Mouse (Mus musculus) forebrain, embryonic 14.5 days (tissue): ENCODE data around the gene Cpd. TPM values are rescaled to one million over a fixed set of nuclear protein-coding genes. Genes with fewer than 3 reads are reported as not detected.

ENCODE experiments used
- ATAC-seq: fragments of 200-750 bp; cut with Nextera tagmentation; 2 replicates; pipeline ENCODE4 v1.8.0; 2017; ENCODE audit warnings: mild to moderate bottlenecking, moderate library complexity
- DNase-seq: peaks from one replicate; pipeline ENCODE4 v3.0.0-alpha.2; 2015; ENCODE audit warnings: low spot score
- H3K27ac ChIP-seq: fragments of 300-500 bp; sonication (generic); 2 replicates; pipeline ENCODE4 v1.5.1; 2014; ENCODE audit warnings: low read depth, mild to moderate bottlenecking, control low read depth, low read length, moderate library complexity
- H3K27me3 ChIP-seq: fragments of 300-500 bp; sonication (generic); replicated peaks from 2 replicates; pipeline ENCODE4 v1.6.1; 2014; ENCODE audit warnings: low read length, control low read depth, mixed read lengths; ENCODE audit not compliant: control insufficient read depth, insufficient read depth
- H3K36me3 ChIP-seq: fragments of 300-500 bp; sonication (generic); 2 replicates; pipeline ENCODE4 v1.6.1; 2014; ENCODE audit warnings: low read length, control low read depth; ENCODE audit not compliant: control insufficient read depth, insufficient read depth
- H3K4me1 ChIP-seq: fragments of 300-500 bp; sonication (generic); 2 replicates; pipeline ENCODE4 v1.6.1; 2014; ENCODE audit warnings: antibody characterized with exemption, low read length, control low read depth; ENCODE audit not compliant: control insufficient read depth, insufficient read depth
- H3K4me2 ChIP-seq: fragments of 300-500 bp; sonication (generic); 2 replicates; pipeline ENCODE4 v1.6.1; 2014; ENCODE audit warnings: mild to moderate bottlenecking, control low read depth, low read length
- H3K4me3 ChIP-seq: fragments of 300-500 bp; sonication (generic); 2 replicates; pipeline ENCODE4 v1.5.1; 2014; ENCODE audit warnings: low read depth, low read length, control low read depth
- H3K9ac ChIP-seq: fragments of 300-500 bp; sonication (generic); 2 replicates; pipeline ENCODE4 v1.6.1; 2014; ENCODE audit warnings: mild to moderate bottlenecking, low read length, control low read depth, moderate library complexity
- H3K9me3 ChIP-seq: fragments of 300-500 bp; sonication (generic); replicated peaks from 2 replicates; pipeline ENCODE4 v1.6.1; 2016; ENCODE audit warnings: low read length, control low read depth, mixed read lengths; ENCODE audit not compliant: control insufficient read depth
- WGBS: fragments of 180-500 bp; shearing (Covaris S2); extraction: QIAGEN DNeasy Blood & Tissue Kit; methylation state at CpG from one replicate; pipeline ENCODE4 v1.1.7; 2014; 5-methylcytosine and 5-hydroxymethylcytosine counted together
- polyA plus RNA-seq: library from polyadenylated mRNA; unstranded; fragments of >200 nt; fragmentation: Nextera tagmentation; extraction: Ambion mirVana; gene quantifications from 2 replicates; pipeline ENCODE4 v1.2.1, GENCODE M21; 2014

Gene Cpd
- 8.0 and 9.8 TPM in 2 replicates for polyA plus RNA-seq

DNA sequence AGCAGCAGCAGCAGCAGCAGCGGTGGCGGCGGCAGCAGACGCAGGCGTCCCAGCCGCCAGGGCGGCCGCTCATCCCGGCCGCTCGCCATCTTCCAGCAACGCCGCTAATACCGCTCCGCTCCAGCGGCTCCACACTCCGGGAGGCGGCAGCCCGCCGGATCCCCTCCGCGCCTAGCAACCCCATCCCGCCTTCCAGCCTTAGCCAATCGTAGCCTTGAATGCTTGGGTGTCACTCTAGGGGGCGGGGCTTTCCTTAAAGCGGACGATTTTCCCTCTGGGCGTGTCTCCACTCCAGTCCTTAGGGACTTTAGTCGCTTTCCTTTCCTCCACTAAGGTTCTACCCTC lies at the start of gene Cpd:
Gene Cpd (minus strand): TSS at position 141 of the 345 bp plus-strand sequence.
- under 1% methylated on average over 27 of the region's 29 CpGs for WGBS
- peak within 1 kb of the TSS; percentile 84 for H3K27ac ChIP-seq
- peak within 1 kb of the TSS; percentile 98 for H3K4me2 ChIP-seq
- H3K9ac ChIP-seq, result peak within 1 kb of the TSS; percentile 89
- peak within 1 kb of the TSS; percentile 94 for H3K4me3 ChIP-seq
- no peaks in the 10 kb centered on the region for H3K36me3 ChIP-seq
- H3K27me3 ChIP-seq, result no peaks in the 10 kb centered on the region
- H3K9me3 ChIP-seq, result no peaks in the 10 kb centered on the region
- peaks cover 25% of the 10 kb centered on the region for H3K4me1 ChIP-seq
- peak; percentile 99 for DNase-seq
- peak; percentile 100 for ATAC-seq

DNA sequence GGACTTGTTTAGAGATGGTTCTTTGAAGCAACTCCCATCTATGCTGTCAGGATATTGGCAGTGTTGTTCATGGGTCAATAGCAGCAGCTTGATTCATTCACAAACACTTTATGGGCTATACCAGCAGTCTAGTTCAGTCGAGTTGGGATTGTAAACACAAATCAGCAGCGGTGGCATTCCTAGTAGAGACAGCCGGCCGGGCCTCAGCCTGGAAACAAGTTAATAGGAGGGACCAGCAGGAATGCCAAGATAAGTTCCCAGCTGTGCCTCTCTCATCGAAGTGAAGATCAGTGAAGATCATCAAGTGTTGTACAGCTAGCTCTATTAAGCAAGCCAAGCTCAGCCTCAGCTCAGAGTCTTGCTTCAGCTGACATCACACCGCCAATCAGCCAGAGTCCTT lies 49.5 kb upstream of the Cpd start:
- no peak overlapping the region for H3K27ac ChIP-seq
- H3K4me3 ChIP-seq, result no peak overlapping the region
- no peaks in the 10 kb centered on the region for H3K27me3 ChIP-seq
- H3K36me3 ChIP-seq, result no peaks in the 10 kb centered on the region
- H3K9me3 ChIP-seq, result no peaks in the 10 kb centered on the region
- 77% methylated on average over 6 of the region's 6 CpGs for WGBS
- no peak overlapping the region for H3K9ac ChIP-seq
- no peaks in the 10 kb centered on the region for H3K4me1 ChIP-seq
- DNase-seq, result no peak
- ATAC-seq, result no peak
- no peak overlapping the region for H3K4me2 ChIP-seq

DNA sequence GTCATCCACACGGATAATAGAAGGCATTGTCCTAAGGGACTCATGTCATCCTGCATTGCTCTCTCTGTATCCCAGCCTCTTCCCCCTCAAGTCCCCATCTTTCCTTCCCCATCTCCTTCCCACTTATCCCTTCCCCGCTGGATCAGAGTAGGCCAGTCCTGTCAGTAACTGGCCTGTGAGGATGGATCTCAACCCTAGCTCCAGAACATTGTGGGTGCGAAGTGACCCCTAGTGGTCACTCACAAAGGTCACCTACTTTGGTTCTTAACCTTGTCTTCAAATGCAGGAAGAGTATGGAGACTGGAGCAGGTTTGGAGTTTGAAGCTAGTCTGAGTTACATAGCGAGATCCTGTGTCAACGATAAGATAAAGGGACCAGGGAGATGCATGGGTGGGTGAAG lies 47.4 kb upstream of the Cpd start:
- Histone ChIP-seq H3K4me1 (no peaks in the 10 kb centered on the region), H3K36me3 (no peaks in the 10 kb centered on the region), H3K27me3 (no peaks in the 10 kb centered on the region), H3K9ac (no peak overlapping the region), H3K27ac (no peak overlapping the region), H3K9me3 (no peaks in the 10 kb centered on the region), H3K4me2 (no peak overlapping the region), H3K4me3 (no peak overlapping the region)
- DNase-seq, result peak; percentile 49
- ATAC-seq, result no peak
- WGBS, result 42% methylated on average over 5 of the region's 5 CpGs

DNA sequence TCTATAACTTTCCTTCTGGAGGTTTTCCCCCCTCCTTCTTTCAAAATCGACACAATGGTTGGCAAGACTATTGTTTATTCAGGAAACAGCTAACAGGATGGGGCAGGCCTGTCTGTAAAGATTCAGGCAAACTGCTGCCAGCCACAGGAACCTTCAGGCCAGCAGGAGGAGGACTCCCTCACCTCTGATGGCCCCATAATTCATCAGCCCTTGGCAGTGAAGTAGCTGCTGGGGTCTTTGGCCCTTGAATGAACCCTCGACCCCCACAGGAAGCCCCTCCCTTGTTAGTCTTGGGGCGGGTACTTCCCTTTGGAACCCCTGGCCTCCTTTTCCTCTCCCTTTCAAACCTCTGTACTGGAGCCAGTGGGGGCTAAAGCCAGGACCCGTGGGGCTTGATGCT lies 46.8 kb upstream of the Cpd start:
- DNase-seq (no peak), ATAC-seq (no peak)
- Histone ChIP-seq H3K4me3 (no peak overlapping the region), H3K27ac (no peak overlapping the region), H3K4me2 (no peak overlapping the region), H3K9me3 (no peaks in the 10 kb centered on the region), H3K27me3 (no peaks in the 10 kb centered on the region), H3K9ac (no peak overlapping the region), H3K36me3 (no peaks in the 10 kb centered on the region), H3K4me1 (no peaks in the 10 kb centered on the region)
- WGBS, result 49% methylated on average over 4 of the region's 4 CpGs

DNA sequence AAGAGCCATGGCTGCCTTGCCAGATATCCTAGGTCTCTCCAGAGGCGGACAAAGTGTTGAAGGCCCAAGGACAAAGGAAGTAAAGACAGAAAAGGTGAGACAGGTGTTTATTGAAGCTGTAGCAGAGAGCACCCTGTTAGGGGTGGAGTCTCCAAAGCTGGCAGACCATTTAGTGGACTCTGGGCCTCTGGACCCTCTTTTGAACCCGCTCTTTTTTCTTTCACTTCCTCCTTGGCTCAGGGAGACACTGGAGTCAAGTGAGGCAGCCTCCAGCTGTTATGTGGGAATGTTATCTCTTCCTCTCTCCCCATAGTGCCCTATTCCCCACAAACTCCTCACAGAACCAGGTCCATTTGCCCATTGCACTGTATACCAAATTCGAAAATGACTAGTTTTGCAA lies 46.2 kb upstream of the Cpd start:
- H3K36me3 ChIP-seq, result no peaks in the 10 kb centered on the region
- ATAC-seq, result no peak
- no peak for DNase-seq
- no peaks in the 10 kb centered on the region for H3K27me3 ChIP-seq
- H3K9ac ChIP-seq, result no peak overlapping the region
- no peak overlapping the region for H3K4me3 ChIP-seq
- no peak overlapping the region for H3K4me2 ChIP-seq
- H3K27ac ChIP-seq, result no peak overlapping the region
- H3K4me1 ChIP-seq, result no peaks in the 10 kb centered on the region
- 81% methylated on average over 3 of the region's 3 CpGs for WGBS
- no peaks in the 10 kb centered on the region for H3K9me3 ChIP-seq

DNA sequence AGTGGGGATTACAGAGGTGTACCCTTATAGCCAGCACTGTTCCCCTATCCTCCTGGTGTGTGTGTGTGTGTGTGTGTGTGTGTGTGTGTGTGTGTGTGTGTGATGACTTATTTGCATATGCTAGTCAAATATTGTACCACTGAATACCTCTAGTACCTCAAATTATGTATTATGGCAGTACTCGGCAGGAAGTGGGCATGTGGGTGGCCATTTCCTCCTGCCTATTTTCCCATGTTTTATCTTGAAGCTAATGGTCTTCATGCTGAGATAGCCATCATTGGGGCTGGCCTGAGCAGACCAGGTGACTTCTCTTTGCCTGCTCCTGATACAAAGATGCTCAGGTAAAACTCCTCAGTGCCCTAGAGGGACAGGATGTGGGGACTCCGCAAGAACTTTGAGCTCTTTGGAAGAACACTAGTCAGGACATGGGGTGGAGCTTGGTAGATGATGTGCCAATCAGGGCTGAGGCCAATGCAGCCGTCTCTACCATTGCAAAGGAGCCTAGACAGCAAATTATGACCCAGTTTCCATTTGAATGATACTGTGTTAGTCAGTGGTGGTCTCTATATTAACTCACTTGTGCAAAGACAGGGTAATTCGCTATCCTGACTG lies 45.0 kb upstream of the Cpd start:
- H3K9me3 ChIP-seq, result no peaks in the 10 kb centered on the region
- H3K36me3 ChIP-seq, result no peaks in the 10 kb centered on the region
- H3K4me3 ChIP-seq, result no peak overlapping the region
- DNase-seq (no peak), ATAC-seq (no peak)
- WGBS, result 79% methylated on average over 4 of the region's 4 CpGs
- no peak overlapping the region for H3K27ac ChIP-seq
- H3K4me1 ChIP-seq, result no peaks in the 10 kb centered on the region
- H3K27me3 ChIP-seq, result no peaks in the 10 kb centered on the region
- H3K4me2 ChIP-seq, result no peak overlapping the region
- no peak overlapping the region for H3K9ac ChIP-seq

DNA sequence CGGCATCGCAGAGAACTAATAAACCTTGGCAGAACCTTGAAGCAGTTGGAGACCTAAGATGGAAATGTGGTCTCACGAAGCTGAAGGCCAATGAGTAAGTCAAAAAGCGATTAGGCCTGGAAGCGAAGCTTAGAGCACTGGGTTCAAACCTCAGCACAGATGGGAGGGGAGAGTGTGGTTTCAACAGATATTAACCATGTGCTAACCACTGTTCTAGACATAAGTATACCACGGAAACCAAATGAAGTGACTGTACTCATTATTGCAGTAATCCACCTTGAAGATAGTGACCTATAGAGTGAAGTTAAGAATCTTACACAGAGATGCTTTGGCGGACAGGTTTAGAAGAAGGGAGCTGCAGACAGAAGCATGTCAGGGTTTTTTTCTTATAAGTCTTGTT lies 44.4 kb upstream of the Cpd start:
- DNase-seq, result no peak
- ATAC-seq, result no peak
- no peaks in the 10 kb centered on the region for H3K4me1 ChIP-seq
- H3K27me3 ChIP-seq, result no peaks in the 10 kb centered on the region
- H3K9me3 ChIP-seq, result no peaks in the 10 kb centered on the region
- no peak overlapping the region for H3K27ac ChIP-seq
- no peak overlapping the region for H3K4me3 ChIP-seq
- H3K4me2 ChIP-seq, result no peak overlapping the region
- H3K9ac ChIP-seq, result no peak overlapping the region
- WGBS, result 93% methylated on average over 7 of the region's 7 CpGs
- H3K36me3 ChIP-seq, result no peaks in the 10 kb centered on the region

DNA sequence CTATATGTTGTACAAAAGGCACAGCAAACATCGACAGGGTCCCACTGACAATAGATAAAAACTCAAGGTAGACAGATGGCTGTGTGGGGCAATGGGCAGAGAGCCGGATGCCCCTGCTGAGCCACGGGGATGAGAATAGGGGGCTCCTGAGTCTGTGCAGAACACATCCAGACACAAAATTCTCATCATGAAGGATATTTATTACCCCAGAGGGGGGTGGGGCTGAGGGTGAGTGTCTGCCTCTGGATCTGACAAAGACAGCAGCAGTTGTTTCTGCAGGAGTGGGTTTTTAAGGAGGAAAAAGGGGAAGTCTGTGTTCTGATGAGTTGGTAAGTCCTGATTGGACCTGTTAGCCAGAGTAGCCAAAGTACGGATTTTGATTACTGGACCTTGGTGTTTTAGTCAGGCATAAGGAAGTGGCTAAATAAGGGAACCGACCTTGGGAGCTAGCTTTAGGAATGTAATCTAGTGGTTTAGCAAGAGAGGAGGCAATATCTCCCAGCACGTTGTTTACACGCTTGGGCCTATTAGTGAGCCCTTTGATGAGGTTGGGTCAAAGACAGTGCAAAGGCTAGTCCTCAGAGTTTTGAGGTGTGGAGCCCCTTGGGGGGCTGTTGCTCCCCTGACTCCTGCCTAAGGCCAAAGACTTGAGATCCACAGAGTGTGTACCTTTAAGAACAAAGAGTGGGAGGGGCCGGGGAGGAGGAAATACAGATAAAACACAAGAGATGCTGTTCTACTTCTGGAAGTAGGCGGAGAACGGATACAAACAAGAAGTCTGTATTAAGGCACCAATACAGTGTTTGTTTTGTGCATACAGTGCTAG lies 42.7 kb upstream of the Cpd start:
- Histone ChIP-seq H3K4me1 (no peaks in the 10 kb centered on the region), H3K4me2 (no peak overlapping the region), H3K36me3 (no peaks in the 10 kb centered on the region), H3K9ac (no peak overlapping the region), H3K27me3 (no peaks in the 10 kb centered on the region), H3K27ac (no peak overlapping the region), H3K9me3 (no peaks in the 10 kb centered on the region), H3K4me3 (no peak overlapping the region)
- WGBS, result 73% methylated on average over 10 of the region's 10 CpGs
- ATAC-seq (no peak), DNase-seq (no peak)

DNA sequence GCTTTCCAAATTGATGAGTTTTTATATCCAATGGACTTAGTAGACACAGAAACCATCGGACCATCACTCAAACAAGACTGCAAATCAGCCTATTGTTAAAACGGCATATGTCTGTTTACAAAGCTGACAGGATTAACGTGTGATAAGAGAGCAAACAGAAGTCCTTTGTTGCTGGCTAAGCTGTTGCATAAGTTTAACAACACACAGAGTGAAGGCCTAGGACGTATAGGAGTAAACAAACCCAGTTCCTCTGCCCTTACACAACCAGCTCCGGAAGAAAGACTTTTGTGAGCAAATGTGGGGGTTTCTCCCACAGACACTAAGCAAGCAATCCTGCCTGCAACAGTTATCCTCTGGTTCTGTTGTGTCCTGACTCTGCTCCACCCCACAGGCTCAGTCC lies 37.6 kb upstream of the Cpd start:
- Histone ChIP-seq H3K4me3 (no peak overlapping the region), H3K27ac (no peak overlapping the region), H3K4me1 (no peaks in the 10 kb centered on the region), H3K4me2 (no peak overlapping the region), H3K9me3 (no peaks in the 10 kb centered on the region), H3K9ac (no peak overlapping the region), H3K36me3 (no peaks in the 10 kb centered on the region), H3K27me3 (no peaks in the 10 kb centered on the region)
- ATAC-seq, result no peak
- no peak for DNase-seq
- WGBS, result 41% methylated on average over 5 of the region's 5 CpGs
